Mouse (Mus musculus): ENCODE results near the gene Cmtm3.

DNA sequence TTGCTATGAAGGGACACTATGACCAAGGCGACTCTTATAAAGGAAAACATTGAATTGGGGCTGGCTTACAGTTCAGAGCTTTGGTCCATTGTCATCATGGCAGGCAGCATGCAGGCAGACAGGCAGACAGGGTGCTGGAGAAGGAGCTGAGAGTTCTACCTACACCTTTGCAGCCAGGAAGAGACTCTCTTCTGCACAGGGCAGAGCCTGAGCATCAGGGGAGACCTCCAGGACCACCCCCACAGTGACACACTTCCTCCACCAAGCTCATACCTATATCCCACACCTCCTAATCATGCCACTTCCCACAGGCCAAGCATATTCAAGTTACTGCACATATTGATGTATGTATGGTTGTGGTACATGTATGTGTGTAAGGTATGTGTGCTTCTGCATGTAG is 2.4 kb upstream of the Cmtm3 start:
- TF ChIP-seq POLR2A (IDR thresholded peaks at IDR 0.05; ENCODE audit: insufficient read depth, low read depth, low read length) (no peak), CTCF (IDR thresholded peaks at IDR 0.05; ENCODE audit: insufficient read depth, low read depth, low read length) (no peak)
